Mouse (Mus musculus): Measurements from ENCODE around the gene Maml1.

The Maml1 gene

DNA sequence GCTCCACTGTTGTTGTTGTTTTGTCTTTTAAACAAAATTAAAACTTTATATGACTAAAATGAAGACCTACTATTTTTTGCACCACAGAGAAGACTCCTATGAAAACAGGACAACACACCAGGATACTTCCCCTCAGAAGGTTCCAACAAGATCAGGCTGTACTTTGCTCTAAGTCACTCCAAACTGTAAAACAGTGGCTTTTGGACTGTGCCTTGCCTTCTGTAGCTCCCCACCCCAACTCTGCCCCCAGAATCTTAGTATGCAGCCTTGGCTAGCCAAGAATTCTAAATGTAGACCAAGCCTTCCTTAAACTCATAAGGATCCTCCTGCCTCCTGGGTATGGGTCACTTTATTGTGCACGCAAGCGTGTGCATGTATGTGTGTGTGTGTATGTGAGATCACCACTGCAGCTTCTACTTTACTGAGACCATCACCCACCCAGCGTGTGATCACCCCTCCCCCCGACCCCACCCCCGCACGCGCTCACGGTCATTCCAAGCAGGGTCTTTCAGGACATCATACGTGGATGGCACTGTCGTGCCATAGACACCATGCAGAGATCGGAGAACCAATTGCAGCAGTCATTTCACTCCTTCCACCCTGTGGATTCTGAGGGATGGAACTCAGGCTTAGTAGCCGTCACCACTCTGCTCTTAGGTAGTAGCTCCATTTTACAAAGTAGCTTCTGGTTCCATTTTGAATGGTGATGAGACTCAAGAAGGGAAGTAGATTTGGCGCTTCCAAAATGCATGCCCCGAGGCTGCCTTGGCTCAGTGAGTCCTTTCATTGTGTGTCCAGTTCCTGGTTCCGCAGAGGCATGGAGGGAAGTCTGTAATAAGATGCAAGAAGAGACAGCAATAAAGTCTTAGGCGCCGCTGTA is 68.1 kb downstream of the Maml1 start:
- no peak for DNase-seq (ENCODE audit: low spot score in 2 of 2)

DNA sequence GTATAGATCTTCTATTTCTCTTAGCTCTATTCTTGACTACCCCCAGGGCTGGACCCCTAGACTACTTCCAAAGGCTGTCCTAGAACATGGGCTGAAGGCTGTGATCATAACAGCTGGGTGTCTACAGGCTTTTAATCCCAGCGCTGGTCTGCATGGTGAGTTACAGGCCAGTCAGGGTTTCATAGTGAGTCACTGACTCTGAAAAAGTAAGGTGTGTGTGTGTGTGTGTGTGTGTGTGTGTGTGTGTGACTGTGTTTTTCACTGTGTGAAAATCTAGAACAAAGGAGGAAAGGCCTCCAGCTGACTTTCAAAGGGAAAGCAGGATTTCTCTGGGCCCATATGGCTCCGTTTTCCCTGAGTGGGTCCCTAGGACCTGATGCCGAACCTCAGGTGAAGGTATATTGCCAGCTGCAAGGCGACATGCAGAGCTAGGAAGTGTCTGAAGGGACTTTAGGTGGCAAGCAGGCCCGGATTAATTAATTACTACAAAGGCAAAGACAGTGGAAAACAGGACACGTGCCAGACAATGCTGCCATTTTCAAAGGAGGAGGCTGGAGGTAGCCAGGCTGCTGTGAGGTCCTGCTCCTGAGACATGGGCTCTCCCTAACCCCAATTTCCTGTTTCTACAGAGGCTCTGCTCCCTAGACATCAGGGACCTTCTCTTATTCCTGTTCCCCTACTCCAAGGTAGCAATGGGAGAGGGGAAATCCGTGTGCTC is 69.4 kb downstream of the Maml1 start:
- DNase-seq (ENCODE audit: low spot score in 2 of 2): no peak

DNA sequence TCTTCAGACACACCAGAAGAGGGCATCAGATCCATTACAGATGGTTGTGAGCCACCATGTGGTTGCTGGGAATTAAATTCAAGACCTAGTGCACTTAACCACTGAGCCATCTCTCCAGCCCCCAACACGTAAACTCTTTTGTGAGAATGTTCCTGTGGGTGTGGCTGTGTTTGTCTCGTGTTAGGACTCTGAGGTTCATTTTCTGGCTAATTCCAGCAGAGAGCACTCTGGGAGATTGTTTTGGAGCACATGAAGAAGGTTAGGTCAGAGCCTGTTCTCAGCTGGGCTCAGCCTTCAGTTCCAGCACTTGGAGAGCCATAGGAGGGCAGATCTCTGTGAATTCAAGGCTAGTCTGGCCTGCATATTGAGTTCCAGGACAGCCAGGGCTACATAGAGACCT is 72.3 kb downstream of the Maml1 start:
- DNase-seq (ENCODE audit: low spot score in 2 of 2): no peak

DNA sequence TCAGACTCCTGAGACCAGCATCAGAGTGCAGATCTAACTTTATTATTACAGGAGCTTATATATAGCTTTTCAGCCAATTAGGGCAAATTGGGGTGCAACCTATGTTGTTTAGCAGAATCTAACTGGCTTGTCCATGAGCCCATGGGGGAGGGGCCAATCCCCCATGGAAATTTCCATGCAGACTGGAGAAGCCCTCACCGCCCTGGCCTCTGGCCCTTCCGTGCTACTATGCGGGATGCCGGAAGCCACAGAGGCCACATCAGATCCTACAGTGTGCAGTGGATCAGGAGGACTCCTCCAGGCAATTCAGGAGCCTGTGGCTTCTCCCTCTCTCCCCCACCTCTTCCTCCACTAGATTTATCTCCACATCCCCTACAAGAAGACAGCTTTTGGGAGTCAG is 74.3 kb downstream of the Maml1 start:
- no peak for DNase-seq (ENCODE audit: low spot score in 2 of 2)

DNA sequence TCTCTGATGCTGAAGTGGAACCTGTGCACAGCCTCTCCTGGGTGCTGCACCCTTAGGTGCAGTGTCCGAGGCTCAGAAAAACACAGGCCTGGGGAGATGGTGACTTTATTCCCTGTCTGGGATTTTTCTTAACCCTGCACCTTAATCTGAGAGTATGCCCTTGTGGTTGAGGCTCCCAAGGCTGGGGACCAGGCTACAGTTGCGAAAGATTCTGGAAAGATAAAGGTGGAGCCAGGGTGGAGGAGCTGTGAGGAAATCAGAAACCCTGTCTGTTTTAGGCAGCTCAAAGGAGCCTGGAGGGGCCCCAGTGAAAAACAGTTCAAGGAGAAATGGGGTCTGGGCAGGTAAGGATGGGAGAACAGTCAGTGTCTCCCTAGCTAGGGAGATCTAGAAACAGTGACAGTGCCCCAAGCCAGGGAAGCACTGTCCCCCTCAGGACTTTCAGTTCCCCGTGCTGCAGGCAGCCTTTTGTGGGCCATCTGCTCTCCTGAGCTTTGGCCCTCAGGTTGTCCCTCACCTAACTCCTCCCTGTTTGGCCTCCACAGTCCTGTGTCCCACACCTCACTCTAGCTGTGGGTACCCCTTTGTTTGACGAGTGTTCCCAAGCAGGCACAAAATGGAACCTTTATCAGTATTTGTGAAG is 75.3 kb downstream of the Maml1 start:
- no peak for DNase-seq (ENCODE audit: low spot score in 2 of 2)

DNA sequence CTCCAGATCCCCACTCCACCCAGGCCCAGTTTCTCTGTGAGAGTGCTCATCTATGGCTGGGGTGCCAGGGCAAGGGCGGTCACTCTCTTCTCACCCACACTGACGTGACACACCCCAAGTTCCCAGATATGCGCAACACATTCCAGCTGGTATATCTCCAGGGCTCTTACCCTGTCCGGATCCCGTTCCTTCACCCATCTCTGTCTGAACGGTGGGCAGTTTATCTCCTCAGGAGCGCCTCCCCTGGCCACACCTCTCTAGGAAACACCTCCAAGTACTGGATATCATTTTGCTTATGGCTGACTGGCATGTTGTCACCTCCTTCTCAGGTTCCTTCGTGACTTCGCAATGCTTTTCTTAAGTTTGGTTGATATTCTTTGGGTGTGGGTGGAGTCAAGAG is 76.5 kb downstream of the Maml1 start:
- DNase-seq (ENCODE audit: low spot score in 2 of 2): no peak

DNA sequence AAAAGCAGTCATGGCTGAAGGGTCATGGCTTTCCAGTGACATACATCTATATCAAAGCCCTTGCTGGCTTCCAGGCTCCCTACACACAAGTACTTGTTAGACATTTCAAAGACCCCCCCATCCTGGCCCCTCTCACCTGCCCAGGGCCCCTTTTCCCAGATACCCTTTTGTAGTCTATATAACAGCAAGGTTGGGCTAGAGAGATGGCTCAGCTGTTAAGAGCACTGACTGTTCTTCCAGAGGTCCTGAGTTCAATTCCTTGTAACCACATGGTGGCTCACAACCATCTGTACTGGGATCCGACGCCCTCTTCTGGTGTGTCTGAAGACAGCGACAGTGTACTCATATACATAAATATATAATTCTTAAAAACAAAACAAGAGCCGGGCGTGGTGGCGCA is 77.5 kb downstream of the Maml1 start:
- no peak for DNase-seq (ENCODE audit: low spot score in 2 of 2)

DNA sequence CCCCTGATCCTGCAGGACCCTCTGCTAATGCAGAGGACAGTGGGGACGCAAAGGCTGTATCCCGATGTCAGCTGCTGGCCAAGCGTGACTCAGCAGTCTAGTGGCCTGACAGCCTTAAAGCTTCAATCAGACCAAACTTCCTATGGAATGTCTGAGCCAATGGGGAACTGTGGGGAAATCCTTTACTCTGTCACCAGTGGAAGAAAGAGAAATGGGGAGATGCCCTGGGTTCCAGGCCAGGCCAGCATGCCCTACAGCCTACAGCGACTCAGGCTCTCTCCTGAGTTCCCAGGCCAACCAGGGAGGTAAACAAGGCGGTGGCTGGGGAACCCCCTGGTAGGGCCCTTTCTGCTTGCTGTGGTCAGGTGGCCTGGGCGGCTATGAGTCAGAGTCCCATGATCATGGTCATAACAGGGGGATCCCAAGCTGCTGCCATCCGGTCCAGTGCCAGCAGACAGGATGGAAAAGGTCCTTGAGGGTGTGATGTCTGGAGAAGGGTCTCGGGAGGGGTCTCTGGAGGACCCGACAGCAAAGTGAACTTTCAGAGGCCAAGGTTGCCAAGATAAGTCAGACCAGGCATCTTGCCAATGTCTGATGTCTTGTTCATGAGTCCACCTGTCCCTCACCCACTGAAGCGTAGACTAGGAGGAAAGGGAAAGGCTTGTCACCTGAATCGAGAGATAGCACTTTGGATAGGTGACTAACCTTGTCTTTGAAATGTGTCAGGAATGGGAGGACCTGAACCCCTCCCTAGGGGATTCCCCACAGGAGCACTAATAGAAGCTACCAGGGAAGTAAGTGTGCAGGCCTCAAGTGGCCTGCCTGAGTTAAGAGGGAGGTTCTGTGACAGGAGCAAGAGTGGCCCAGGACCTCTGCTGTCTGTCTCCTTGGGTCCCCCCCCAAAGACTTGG is 79.0 kb downstream of the Maml1 start:
- DNase-seq (ENCODE audit: low spot score in 2 of 2): no peak

DNA sequence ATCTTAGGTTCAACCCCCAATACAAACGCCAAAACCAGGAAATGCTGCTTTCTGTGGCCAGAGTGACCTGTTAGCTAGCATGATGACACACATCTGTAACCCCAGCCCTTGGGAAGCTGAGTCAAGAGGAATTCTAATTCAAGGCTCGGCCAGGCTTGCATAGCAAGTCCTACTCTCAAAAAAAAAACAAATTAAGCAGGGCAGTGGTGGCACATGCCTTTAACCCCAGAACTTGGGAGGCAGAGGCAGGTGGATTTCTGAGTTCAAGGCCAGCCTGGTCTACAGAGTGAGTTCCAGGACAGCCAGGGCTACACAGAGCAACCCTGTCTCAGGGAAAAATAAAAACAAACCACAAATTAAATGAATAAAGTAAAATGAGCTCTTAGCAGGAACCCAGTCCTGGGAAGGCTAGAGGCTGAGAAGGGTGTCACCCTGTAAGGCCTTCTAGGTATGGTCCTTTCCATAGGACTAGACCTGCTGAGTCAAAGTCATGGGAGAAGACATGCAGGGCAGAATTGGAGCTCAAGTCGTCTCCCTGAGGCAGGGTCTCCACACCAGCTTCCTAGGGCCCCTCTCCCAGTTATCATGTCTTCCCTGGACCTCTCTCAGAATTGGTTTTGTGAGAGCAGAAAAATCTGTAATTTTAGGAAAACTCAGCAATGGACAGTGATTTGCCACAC is 79.9 kb downstream of the Maml1 start:
- DNase-seq (ENCODE audit: low spot score in 2 of 2): no peak

DNA sequence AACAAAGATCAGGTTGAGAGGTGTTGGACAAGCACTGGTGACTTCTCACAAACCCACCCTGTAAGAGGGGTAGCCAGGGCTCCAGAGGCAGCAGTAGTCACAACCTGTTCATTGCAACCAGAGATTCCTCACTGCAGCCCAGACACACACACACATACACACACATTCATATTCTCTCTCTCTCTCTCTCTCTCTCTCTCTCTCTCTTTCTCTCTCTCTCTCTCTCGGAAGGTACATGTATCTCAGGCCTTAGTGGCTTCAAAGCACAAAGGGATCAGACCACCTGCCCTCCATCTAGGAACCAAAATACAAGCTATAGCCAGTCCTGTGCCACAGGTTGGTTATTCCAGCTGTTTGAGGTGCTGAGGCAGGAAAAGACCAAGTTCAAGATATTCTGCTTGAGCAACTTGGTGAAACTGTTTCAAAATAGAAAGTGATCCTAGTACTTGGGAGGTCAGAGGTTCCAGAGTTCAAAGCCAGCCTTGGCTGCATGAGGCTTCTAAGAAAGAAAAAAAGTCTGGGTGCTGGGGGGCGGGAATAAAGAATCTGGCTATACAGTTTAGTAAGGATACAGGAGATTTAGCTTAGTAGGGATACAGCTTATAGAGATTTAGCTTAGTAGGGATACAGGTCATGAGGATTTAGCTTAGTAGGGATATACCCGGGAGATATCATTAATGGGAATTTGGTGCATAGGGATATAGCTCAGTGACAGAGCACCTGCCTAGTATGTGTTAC is 80.6 kb downstream of the Maml1 start:
- DNase-seq (ENCODE audit: low spot score in 2 of 2): no peak

DNA sequence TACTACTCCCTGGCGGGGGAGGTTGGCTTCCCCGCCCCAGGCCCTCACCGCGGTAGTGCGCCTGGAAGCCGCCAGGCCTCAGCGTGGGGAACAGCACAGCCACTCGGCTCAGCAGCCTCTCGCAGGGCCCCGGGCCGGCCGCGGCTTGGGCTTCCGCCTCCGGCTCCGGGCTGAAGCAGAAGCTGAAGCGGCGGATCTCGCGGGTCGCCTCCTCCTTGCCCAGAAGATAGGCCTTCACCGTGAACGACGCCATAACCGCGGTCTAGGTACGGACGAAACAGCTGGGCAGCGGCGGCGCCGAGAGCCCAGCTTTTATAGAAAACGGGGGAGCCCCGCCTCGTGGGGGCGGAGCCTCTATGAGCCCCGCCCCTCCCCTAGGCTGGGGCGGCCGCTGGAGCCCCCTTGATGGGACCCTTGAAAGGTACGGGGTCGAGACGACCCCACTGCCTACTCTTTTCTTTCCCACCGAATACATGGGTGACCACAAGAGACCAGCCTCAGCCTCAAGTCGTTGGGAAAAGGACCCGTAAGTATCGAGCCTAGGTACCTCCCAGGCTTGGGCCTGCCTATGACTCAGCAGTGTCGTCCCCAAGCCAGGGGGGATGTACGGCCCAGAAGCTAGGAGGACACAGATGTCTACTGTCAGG is 81.5 kb downstream of the Maml1 start, which contains the start of the genes Sqstm1 and Mgat4b:
Sqstm1 (minus strand) TSS at position 323 of the 647 bp plus-strand sequence.
Mgat4b (plus strand) TSS at position 386 of the 647 bp plus-strand sequence.
- DNase-seq (ENCODE audit: low spot score in 2 of 2): peak; percentile 77 to 78

DNA sequence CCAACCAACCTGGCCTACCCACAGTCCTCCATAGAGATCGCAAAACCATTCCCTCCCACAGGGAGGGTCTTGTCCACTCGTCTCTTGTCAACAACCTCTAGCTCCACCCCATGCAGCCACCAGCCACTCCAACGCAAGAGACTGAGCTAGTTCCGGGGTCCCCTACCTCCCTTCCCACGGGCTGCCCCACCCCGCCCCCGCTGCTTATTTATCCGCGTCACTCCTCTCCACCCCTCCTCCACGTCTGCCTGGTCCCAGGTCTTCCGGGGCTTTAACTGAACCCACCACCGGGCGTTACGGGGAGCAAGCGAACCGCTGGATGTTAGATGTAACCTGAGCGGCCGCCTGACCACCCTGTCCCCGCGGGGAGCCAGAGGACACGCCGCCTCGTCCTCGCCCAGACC is 82.0 kb downstream of the Maml1 start:
- DNase-seq (ENCODE audit: low spot score in 2 of 2): peak; percentile 57 to 66

DNA sequence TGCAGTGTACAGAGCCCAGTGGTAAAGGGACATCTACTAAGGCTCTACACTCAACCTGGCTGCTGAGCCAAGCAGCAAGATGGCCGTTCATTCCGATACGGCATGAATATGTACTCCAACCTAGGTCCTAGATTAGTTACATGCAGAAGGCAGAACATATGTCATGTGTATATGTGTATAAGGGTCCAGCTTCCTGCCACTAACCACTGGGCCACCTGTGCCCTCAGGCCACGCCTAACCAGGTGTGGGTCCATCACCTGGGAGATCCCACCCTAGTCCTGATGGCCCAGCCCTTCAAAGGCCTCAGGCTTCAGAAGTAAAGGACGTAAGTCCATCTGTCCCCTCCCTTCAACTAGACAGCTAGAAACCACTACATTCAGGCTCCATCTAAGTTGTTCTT is 84.1 kb downstream of the Maml1 start:
- no peak for DNase-seq (ENCODE audit: low spot score in 2 of 2)

DNA sequence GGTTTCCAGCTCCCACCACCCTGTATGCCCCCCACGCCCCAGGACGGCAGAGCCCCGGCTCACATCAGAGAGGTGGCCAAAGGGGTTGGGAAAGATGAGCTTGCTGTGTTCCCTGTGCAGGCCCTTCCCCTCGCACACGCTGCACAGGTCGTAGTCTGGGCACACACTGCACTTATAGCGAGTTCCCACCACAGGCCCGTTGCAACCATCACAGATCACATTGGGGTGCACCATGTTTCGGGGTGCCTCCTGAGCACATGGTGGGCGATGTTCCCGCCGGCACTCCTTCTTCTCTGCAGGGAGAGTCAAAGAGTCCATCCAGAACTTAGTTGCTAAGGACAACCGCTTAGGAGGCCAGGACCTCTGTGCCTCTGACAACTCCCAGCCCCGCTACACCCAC is 84.8 kb downstream of the Maml1 start:
- no peak for DNase-seq (ENCODE audit: low spot score in 2 of 2)

DNA sequence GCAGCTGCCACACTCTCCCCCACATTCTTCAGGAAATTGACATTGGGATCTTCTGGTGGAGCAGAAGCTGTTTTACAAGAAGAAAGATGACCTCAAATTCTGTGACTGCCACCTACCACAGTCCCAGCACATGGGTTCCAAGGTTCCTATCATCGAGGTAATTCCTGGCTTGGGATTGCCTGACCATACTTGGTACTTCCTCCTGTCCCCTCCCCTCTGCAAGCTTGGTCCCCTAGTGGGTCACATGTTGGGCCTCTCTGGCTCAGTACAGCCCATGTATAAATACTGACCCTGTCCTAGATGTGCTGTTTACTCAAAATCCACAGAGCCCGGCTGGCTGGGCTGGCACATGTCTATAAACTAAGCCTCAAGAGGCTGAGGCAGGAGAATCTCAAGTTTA is 86.1 kb downstream of the Maml1 start:
- DNase-seq (ENCODE audit: low spot score in 2 of 2): no peak
